Mouse (Mus musculus): ENCODE data around the gene Osbpl2. TPM values are rescaled to one million over a fixed set of nuclear protein-coding genes. Genes with fewer than 3 reads are reported as not detected.
A peak's percentile ranks its signal among the peaks of the same experiment; 100 is the strongest.

Osbpl2 gene
- polyA plus RNA-seq, 1 experiment from 2014 or later: 32.1 TPM

DNA sequence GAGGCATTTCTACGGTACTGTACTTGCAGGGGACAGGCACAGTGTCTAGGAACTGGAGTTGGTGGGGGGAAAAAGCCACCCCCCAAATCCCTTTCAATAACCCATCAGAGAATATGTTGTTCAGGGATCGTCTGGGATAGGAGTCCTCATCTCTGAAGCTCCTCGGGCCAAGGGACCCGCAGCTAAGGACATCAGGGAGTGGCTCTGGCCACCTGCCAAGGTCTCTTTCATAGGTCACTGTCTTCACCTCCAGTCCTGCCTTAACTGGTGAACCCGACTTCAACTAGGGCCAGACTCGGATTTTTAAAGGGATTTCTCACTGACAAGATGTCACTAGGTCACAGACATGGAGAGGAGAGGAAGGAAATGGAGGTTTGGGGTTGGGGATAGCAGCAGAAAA, 10.8 kb upstream of the Osbpl2 start:
- peaks cover 18% of the 10 kb centered on the region for H3K4me1 ChIP-seq
- no peaks in the 10 kb centered on the region for H3K36me3 ChIP-seq
- H3K4me2 ChIP-seq: no peak overlapping the region
- H3K27me3 ChIP-seq: peaks cover 28% of the 10 kb centered on the region
- H3K4me3 ChIP-seq (replicated peaks): no peak overlapping the region
- no peak for ATAC-seq (replicated peaks; ENCODE audit: low FRiP score)
- WGBS: 50% methylated on average over 6 of the region's 6 CpGs
- no peaks in the 10 kb centered on the region for H3K9me3 ChIP-seq (replicated peaks)
- no peak overlapping the region for H3K9ac ChIP-seq
- no peak overlapping the region for H3K27ac ChIP-seq

GRCm38 (mm10) chr2:180113909-180114890, 4.9 kb upstream of the Osbpl2 start:
- no peak for ATAC-seq (replicated peaks; ENCODE audit: low FRiP score)
- Histone ChIP-seq H3K27ac (no peak overlapping the region), H3K36me3 (no peaks in the 10 kb centered on the region), H3K9ac (no peak overlapping the region), H3K27me3 (peaks cover 9% of the 10 kb centered on the region; the same call in 1 of the 2 replicates), H3K4me2 (no peak overlapping the region), H3K4me1 (peaks cover 40% of the 10 kb centered on the region), H3K4me3 (replicated peaks) (no peak overlapping the region), H3K9me3 (replicated peaks) (no peaks in the 10 kb centered on the region)
- WGBS: 57% methylated on average over 17 of the region's 17 CpGs

DNA sequence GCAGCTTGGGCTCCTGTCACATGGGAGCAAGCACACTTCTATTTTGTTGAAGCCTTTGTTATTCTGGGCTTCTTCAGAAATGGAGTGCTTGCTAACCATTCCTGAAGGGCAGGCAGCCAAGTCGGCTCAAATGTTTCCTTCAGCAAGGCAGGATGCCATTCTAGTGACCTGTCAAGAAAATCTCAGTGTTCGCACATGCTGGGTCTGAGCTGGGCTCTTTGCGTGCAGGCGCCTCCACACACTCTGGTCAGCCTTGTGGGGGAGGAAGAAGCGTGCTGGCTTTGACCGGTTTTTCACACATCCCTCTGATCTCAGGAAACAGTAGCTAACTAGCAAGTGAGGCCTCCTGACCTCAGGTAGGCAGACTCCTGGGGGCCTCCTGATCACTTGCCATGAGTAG, 3.8 kb upstream of the Osbpl2 start:
- Histone ChIP-seq H3K9me3 (replicated peaks) (no peaks in the 10 kb centered on the region), H3K36me3 (no peaks in the 10 kb centered on the region), H3K4me2 (no peak overlapping the region), H3K4me3 (replicated peaks) (no peak overlapping the region), H3K27me3 (peaks cover 9% of the 10 kb centered on the region; the same call in 1 of the 2 replicates), H3K27ac (peak overlapping the region; percentile 41; the same call in 1 of the 2 replicates), H3K9ac (no peak overlapping the region; the same call in 1 of the 2 replicates), H3K4me1 (peaks cover 48% of the 10 kb centered on the region)
- 6% methylated on average over 6 of the region's 6 CpGs for WGBS
- no peak for ATAC-seq (replicated peaks; ENCODE audit: low FRiP score)

DNA sequence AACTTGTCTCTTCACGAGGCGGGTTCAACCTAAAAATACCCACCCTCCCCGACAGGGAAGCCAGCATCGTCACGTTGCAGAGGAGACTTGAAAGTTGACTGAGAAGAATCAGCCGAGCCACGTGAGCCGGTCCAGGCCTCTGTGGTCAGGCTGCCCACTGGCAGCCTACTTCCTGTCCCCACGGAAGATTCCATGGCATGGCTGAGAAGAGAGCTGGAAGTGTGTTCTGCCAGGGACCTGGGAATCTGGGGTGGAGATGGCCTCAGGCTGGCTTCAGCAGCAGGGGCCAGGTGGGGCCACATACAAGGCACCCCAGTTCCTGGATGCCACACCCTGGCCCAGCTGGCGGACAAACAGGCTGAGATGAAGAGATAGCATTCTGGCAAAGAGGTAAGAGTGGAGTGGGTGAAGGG, 3.0 kb upstream of the Osbpl2 start:
- 73% methylated on average over 10 of the region's 10 CpGs for WGBS

DNA sequence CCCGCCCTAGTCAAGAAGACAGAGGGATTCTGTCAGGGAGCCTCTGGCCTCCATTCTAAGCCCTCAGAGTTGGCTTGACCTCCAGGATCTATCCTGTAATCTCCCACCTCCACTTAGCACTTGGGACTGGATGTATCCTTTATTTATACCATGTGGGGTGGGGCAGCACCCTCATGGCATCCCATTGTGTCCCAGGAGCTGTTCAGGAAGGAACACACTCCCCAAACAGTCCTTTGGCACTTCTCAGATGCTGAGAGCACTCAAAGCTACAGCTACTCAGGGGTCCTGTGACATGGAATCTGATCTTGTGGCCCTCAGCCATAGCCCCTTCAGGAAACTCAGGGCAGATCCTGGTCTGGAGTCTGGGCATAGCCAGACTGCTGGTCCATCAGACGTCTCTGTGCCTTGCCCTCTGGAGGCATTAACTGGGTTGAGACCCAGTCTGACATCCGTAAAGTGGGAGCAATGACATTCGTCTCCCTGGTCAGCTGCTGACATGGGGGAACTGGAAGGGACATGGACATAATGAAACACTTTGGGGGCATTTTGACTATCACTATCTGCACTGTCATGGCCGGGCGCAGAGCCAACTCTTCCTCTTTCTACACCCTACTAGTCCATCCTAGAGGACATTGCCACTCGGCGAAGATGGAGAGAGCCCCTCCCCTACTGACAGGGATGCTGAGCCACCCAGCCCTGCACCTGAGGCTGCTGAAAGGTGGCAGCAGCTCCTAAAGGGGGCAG, 2.2 kb upstream of the Osbpl2 start:
- 81% methylated on average over 8 of the region's 8 CpGs for WGBS
- no peak overlapping the region for H3K4me2 ChIP-seq

More for the DNA sequence above, 3.0 kb upstream of the Osbpl2 start:
- H3K4me3 ChIP-seq (replicated peaks): no peak overlapping the region
- H3K27me3 ChIP-seq: peaks cover 9% of the 10 kb centered on the region; the same call in 1 of the 2 replicates
- peaks cover 50% of the 10 kb centered on the region for H3K4me1 ChIP-seq
- H3K36me3 ChIP-seq: no peaks in the 10 kb centered on the region
- ATAC-seq (replicated peaks; ENCODE audit: low FRiP score): no peak
- H3K9me3 ChIP-seq (replicated peaks): no peaks in the 10 kb centered on the region
- H3K9ac ChIP-seq: no peak overlapping the region
- no peak overlapping the region for H3K4me2 ChIP-seq
- no peak overlapping the region for H3K27ac ChIP-seq

GRCm38 (mm10) chr2:180117485-180118194, 1.5 kb upstream of the Osbpl2 start:
- Histone ChIP-seq H3K4me2 (peak overlapping the region; percentile 94; the same call in 1 of the 2 replicates), H3K36me3 (peaks cover 3% of the 10 kb centered on the region; the same call in 1 of the 2 replicates), H3K4me3 (replicated peaks) (no peak overlapping the region), H3K4me1 (peaks cover 50% of the 10 kb centered on the region), H3K9me3 (replicated peaks) (no peaks in the 10 kb centered on the region), H3K9ac (no peak overlapping the region), H3K27ac (no peak overlapping the region), H3K27me3 (peaks cover 9% of the 10 kb centered on the region; the same call in 1 of the 2 replicates)
- 10% methylated on average over 13 of the region's 13 CpGs for WGBS
- ATAC-seq (replicated peaks; ENCODE audit: low FRiP score): no peak

More for the DNA sequence above, 2.2 kb upstream of the Osbpl2 start:
- H3K4me1 ChIP-seq: peaks cover 50% of the 10 kb centered on the region
- no peak for ATAC-seq (replicated peaks; ENCODE audit: low FRiP score)
- no peak overlapping the region for H3K27ac ChIP-seq
- H3K4me3 ChIP-seq (replicated peaks): no peak overlapping the region
- H3K27me3 ChIP-seq: peaks cover 9% of the 10 kb centered on the region; the same call in 1 of the 2 replicates
- H3K36me3 ChIP-seq: peaks cover 3% of the 10 kb centered on the region; the same call in 1 of the 2 replicates
- no peaks in the 10 kb centered on the region for H3K9me3 ChIP-seq (replicated peaks)
- no peak overlapping the region for H3K9ac ChIP-seq

DNA sequence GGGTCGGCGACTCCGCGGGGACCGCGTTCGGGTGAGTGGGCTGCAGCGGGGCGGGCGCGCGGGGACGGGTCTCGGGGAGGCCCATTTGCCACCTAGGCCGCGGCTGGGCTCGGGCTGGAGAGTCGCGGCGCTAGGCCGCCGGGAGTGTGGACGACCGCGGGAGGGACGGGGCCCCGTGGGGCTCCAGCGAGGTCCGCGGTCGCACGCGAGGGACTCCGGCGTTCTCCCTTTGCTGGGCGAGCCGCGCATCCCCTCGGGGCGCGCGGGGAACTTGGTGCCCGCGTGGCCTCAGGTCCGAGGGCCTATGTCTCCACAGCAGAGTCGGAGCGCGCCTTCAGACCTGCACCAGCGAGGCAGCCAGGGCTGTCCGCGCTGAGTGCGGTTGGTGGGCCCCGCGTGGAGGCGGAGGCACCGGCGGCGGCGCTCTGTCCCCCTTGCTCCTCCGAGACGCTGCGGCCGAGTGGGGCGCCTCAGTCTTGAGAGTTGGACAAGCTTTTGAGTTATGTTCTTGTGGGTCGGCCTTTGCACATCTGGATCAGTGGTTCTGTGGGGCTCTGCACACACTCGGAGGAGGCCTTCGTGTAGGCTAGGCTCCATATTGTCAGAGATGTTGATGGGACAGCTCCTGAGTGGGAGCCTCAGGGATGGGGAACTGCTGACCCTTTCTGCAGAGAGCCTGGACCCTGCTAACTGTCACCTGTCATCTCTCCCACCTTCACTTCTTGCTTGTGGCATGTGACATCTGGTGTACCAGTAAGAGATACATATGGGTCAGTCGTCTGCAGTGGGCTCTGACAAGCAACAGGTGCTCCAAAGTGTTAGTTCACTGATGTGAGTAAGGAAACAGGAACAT, 559 bp downstream of the Osbpl2 start:
- peaks cover 13% of the 10 kb centered on the region for H3K36me3 ChIP-seq
- H3K9me3 ChIP-seq (replicated peaks): no peaks in the 10 kb centered on the region
- H3K27me3 ChIP-seq: peaks cover 9% of the 10 kb centered on the region; the same call in 1 of the 2 replicates
- WGBS: under 1% methylated on average over 67 of the region's 68 CpGs
- peaks cover 43% of the 10 kb centered on the region for H3K4me1 ChIP-seq
- H3K4me2 ChIP-seq: peak overlapping the region; percentile 94
- H3K4me3 ChIP-seq (replicated peaks): peak overlapping the region; percentile 97
- ATAC-seq (replicated peaks; ENCODE audit: low FRiP score): peak; percentile 20
- peak overlapping the region; percentile 85 for H3K9ac ChIP-seq
- peak overlapping the region; percentile 75 for H3K27ac ChIP-seq

DNA sequence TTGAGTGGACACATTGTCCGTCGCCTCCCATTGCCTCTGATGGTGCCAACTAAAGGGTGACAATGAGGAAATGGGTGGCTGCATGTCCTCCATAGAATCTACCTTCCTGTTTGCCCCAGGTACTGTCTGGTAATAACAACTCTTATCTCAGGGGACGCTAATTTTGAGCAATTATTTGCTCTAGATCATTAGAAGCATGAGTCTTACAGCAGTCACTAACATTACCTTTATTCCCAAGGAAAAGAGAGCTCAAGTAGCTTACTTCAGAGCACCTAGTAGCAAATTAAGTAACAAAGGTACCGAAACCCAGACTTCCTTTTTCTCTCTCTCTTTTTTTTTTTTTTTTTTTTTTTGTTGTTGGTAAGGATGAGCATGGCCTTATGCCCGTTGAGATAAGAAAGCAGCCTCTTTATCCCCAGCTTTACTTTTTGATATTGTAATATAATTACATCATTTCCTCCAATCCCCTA, 1.2 kb downstream of the Osbpl2 start:
- Histone ChIP-seq H3K4me2 (peak overlapping the region; percentile 94), H3K4me3 (replicated peaks) (peak overlapping the region; percentile 97), H3K4me1 (peaks cover 37% of the 10 kb centered on the region), H3K36me3 (peaks cover 13% of the 10 kb centered on the region), H3K9me3 (replicated peaks) (no peaks in the 10 kb centered on the region), H3K27ac (no peak overlapping the region), H3K27me3 (peaks cover 9% of the 10 kb centered on the region; the same call in 1 of the 2 replicates), H3K9ac (peak overlapping the region; percentile 85)
- 68% methylated on average over 5 of the region's 5 CpGs for WGBS
- no peak for ATAC-seq (replicated peaks; ENCODE audit: low FRiP score)

DNA sequence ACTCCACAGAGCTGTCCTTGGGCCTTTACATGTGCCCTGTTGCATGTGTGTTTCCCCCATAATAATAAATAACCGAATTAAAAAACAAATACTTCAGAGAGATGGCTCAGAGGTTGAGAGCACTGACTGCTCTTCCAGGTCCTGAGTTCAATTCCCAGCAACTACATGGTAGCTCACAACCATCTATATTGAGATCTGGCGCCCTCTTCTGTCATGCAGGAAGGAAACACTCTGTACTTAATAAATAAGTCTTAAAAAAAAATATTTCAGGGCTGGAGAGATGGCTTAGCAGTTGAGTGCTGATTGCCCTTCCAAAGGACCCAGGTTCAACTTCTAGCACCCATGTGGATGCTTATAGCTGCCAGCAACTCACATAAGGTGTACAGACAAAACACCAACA, 5.1 kb downstream of the Osbpl2 start:
- peaks cover 21% of the 10 kb centered on the region for H3K4me1 ChIP-seq
- no peak overlapping the region for H3K27ac ChIP-seq
- WGBS: 87% methylated on average over 2 of the region's 2 CpGs
- no peak for ATAC-seq (replicated peaks; ENCODE audit: low FRiP score)
- H3K36me3 ChIP-seq: peaks cover 13% of the 10 kb centered on the region
- no peak overlapping the region for H3K9ac ChIP-seq
- H3K9me3 ChIP-seq (replicated peaks): no peaks in the 10 kb centered on the region
- H3K4me2 ChIP-seq: no peak overlapping the region
- no peak overlapping the region for H3K4me3 ChIP-seq (replicated peaks)
- no peaks in the 10 kb centered on the region for H3K27me3 ChIP-seq

- ATAC-seq (replicated peaks; ENCODE audit: low FRiP score): no peak
- Histone ChIP-seq H3K36me3 (peaks cover 13% of the 10 kb centered on the region), H3K27ac (no peak overlapping the region), H3K9ac (no peak overlapping the region), H3K4me2 (no peak overlapping the region), H3K27me3 (no peaks in the 10 kb centered on the region), H3K4me1 (peaks cover 11% of the 10 kb centered on the region; the same call in 1 of the 2 replicates), H3K9me3 (replicated peaks) (no peaks in the 10 kb centered on the region), H3K4me3 (replicated peaks) (no peak overlapping the region)
- 19% methylated on average over 4 of the region's 4 CpGs for WGBS
These were observed 7.1 kb downstream of the Osbpl2 start for GRCm38 (mm10) chr2:180126195-180126594.
